Mouse (Mus musculus) liver, embryonic 18 days (tissue): Measurements from ENCODE around the gene D1Pas1. TPM values are rescaled to one million over a fixed set of nuclear protein-coding genes. Genes with fewer than 3 reads are reported as not detected.

Experiments used
- polyA plus RNA-seq: library from polyadenylated mRNA; depleted of rRNA; stranded (reverse); fragments of >200 nt; gene quantifications from 2 replicates; pipeline ENCODE4 v1.2.3, GENCODE M21; 2012; rRNA removed

Gene D1Pas1
- not detected in 2 replicates for polyA plus RNA-seq

GRCm38 (mm10) chr1:186967201-186967812 lies at the start of gene D1Pas1:
TSS of gene D1Pas1 (plus strand) at chr1:186967416.

Other genes with a start within 250 kb of the D1Pas1 start
- gene Rrp15, start 218.1 kb upstream of the D1Pas1 start, polyA plus RNA-seq: 13.2 and 14.4 TPM in 2 replicates
- gene Spata17, start 248.0 kb downstream of the D1Pas1 start, polyA plus RNA-seq: 0.12 and 0.17 TPM in 2 replicates
- 5.5 and 6.2 TPM in 2 replicates for gene Gpatch2, start 248.1 kb downstream of the D1Pas1 start, polyA plus RNA-seq